Mouse (Mus musculus): ENCODE measurements at regions not wholly inside any gene's neighbourhood (a gene's known extent, or its start where the extent isn't known, plus 50 kb on each side); places are given as distances from the start of the nearest gene placed in this dataset.

GRCm38 (mm10) chr13:5289753-5290449, 571.4 kb upstream of the Klf6 start:
- TF ChIP-seq CTCF (IDR thresholded peaks at IDR 0.05; ENCODE audit: low read depth) (no peak), EP300 (optimal IDR thresholded peaks at IDR 0.05) (no peak)

Data from stomach, postnatal 0 days (tissue).